Mouse (Mus musculus) heart, adult 11 months (tissue): Measurements from ENCODE around the gene Alpl.

Source experiments
- DNase-seq: peaks from one replicate; pipeline ENCODE4 v3.0.0; 2022

The Alpl gene

DNA sequence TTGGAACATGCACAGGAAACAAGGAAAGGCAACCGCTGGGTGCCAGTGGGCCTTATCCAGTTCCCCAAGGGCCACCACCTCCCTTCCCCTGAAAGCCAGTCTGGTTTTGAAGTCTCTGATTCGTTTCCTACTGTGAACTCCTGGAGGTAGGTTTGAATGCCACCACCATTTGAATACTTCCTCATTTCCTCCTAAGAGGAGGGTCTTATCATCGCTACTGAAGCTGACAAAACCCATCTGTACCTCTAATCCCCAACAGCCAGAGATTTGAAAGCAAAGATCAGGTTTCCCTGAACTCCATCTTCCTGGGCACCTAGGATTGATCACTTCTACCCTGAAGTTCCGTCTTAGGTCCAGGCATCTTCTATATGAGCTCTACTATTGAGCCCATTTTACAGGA is 854 bp upstream of the Alpl start:
- DNase-seq, result no peak

GRCm38 (mm10) chr4:137794178-137794900 is 1.8 kb downstream of the Alpl start:
- peak; percentile 84 for DNase-seq

- DNase-seq, result no peak
Observed at GRCm38 (mm10) chr4:137793611-137794010, 2.6 kb downstream of the Alpl start.

- DNase-seq, result no peak
Observed at GRCm38 (mm10) chr4:137791440-137791839, 4.7 kb downstream of the Alpl start.

DNA sequence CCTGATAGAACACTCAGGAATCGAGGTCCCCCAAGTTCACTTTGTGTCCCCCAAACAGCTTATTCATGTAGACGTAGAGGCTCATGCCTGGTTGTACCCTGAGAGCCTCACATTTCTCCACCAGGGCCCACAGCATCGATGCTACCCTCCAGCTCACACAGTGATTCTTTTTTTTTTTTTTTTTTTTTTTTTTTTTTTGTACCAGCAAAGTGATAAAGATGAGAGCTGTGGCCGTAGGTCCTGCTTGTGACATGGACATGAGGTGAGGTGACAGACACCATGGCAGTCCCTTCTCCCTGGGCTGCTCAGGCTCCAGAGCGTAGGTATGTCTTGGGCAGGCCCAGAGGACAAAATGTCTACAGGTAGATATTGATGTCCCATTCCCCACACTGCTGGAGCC is 5.2 kb downstream of the Alpl start:
- no peak for DNase-seq

DNA sequence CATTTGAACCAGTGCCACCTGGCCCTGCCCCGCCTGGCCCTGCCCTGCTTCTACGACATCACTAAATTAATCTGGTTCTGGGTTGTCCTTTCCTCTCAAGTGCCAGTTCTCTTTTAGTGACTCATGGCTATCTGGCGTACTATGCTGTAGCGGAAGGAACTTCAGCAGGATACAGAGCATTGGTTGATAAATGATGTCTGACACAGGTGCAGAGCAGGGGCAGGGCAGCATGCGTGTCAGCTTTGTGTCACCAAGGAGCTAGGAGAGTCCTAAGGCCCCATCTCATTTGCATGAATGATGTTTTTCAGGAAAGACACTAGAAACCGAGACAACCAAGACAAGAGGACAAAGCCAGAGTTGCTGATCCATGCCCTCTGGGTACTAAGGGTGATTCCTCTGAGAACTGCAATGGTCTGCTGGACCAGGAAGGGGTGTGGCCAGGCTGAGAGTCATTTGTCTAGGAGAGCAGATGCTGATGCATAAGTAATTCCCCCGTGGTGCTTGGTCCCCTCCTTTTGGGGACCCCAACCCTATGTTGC is 7.6 kb downstream of the Alpl start:
- DNase-seq, result no peak

DNA sequence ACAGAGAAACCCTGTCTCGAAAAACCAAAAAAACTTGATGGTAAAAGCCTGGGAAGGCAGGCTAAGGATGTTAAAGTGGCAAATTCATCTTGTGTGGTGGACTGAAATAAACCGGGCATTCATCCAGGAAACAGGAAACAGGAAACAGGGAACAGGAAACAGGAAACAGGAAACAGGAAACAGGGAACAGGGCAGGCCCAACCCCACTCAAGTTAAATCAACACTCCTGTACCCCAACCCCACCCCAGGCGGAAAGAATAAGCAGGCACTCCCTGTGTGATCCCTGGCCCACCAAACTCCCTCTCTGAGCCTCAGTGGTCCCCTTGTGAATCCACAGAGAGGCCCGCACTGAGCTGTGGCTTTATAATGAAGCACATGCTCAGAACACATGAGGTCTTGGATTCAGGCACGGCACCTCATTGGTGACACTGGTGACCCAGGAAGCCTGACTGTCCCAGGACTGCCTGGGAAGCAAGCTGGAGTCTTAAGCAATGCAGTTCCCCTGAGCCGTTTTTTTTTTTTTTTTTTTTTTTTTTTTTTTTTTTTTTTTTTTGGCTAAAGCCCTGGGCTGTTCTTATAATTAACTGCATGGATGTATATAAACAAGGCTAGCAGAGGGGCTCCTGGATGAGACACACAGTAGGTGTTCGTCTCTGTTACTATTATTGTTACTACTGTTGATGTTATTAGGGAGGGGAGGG is 8.4 kb downstream of the Alpl start:
- DNase-seq, result no peak

DNA sequence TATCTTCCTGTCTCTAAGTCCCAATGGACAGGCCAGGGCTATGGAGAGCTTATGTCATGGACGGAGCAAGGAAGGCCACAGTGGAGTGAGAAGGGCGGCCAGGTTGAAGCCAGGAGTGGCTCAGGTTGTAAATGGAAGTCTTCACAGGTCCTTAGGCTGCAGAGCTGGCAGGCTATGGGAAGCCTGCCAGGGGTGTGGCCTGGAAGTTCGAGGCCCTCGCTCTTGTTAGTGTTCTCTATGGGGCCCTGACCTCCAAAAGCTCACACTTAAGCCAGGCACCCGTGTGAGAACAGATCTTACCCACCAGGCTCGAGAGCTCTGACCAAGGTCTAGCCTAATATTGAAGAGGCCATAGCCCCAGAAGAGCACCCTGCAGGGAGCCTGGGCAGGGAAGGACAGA is 9.7 kb downstream of the Alpl start:
- DNase-seq, result no peak

DNA sequence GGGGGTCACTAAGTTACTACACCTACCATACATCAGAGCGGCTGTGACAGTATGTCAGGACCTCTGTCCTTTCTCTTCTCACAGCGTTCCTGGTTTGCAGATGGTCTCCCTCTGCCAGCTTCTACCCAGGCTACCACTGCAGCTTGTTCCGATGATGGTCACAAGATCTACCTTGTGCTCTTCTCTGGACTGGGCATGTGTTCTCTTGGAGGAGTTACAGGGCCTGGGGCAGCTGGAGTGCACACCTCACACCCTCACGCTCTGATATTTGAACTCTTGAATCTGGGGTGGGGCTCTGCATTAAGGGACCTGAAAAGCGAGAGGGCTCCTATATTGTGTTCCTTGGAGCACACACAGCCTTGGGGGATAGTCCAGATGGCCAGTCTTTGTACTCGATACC is 10.9 kb downstream of the Alpl start:
- DNase-seq, result peak; percentile 93

DNA sequence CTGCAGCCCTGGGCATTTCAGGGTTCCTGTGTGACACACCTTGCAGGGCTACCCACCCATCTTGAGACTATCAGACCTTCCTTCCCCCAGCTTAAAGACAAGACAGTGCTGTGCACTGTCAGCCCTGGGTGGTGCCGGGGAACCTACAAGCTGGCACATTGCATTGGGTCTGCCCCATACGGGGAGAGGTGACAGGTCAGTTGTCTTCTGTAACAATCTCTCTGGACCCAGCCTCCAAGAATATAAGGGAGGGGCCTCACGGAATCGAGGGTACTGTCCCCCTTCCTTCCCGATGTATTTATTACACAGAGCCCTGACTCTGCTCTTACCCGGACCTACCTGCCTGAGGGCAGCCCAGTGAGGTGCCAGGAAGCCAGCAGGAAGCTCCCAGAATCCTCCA is 11.4 kb downstream of the Alpl start:
- DNase-seq, result peak; percentile 90

DNA sequence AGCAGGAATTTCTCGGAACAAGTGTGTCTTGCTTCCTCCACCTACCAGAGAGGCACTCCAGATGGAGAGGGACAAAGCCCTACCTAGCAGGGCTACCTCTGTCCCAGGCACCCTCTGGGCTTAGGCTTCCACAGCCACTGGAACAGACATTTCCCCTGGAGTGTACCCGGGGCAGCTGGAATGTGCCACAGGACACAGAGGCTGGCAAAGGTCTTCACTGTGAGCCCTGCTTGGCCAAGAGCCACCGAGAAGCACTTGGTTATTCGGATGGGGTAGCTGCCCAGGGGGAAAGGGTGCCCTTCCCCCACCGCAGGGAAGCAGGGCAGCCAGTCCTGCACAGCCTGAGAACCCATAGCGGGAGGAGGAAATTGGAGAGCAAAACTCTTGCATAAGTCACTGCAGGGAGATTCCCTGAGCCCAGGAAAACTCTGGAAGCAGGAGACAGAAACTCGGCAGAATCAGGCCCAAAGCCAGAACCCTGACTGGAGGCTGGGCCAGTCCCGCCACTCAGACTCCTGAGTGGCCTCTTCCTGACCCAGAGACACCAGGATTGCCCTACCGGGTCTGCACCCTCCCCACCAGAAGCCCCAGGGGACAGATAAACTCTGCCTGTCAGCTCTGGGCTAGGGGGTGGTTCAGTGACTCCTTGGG is 12.5 kb downstream of the Alpl start:
- peak; percentile 98 for DNase-seq

DNA sequence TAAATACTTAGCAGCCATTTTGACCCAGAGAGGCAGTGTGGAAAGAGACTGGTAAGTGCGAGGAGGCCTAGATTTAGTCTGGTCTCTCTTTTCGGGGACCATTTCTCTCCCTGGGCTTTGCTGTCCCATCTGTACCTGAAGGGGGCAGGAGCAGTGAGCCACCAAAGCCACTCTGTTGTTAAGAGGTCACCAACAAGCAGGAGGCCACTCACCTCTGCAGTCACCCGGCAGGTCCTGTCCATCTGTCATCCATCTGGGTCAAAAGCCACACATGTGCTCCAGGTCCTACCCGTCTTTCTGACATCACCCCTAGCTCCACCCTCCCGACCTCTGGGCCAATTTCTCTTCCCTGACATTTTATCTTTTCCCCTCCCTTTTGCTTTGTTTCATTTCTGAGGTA is 14.2 kb downstream of the Alpl start:
- no peak for DNase-seq

GRCm38 (mm10) chr4:137780986-137781385 is 15.2 kb downstream of the Alpl start:
- DNase-seq, result no peak

- no peak for DNase-seq
Observed at GRCm38 (mm10) chr4:137778397-137779184, 17.6 kb downstream of the Alpl start.

- no peak for DNase-seq
Observed at GRCm38 (mm10) chr4:137777866-137778265, 18.3 kb downstream of the Alpl start.

- no peak for DNase-seq
Observed at GRCm38 (mm10) chr4:137774505-137774904, 21.7 kb downstream of the Alpl start.

DNA sequence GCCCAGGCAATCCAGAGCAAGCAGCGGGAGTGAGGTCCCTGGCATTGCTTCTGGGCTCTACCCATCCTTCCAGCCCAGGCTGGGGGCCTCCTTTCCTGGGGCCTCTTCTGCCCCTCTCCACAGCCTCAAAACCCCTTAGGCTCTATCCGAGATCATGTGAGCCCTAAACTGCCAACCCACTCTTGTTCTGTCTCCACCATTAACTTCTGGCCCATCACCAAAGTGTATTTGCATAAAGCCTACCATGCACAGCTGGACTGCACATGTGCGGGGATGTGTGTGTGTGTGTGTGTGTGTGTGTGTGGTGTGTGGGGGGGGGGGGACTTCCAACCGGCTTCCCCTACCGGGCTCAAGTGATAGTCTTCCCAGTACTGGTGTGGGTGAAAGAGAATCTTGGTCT is 22.2 kb downstream of the Alpl start:
- DNase-seq, result no peak

DNA sequence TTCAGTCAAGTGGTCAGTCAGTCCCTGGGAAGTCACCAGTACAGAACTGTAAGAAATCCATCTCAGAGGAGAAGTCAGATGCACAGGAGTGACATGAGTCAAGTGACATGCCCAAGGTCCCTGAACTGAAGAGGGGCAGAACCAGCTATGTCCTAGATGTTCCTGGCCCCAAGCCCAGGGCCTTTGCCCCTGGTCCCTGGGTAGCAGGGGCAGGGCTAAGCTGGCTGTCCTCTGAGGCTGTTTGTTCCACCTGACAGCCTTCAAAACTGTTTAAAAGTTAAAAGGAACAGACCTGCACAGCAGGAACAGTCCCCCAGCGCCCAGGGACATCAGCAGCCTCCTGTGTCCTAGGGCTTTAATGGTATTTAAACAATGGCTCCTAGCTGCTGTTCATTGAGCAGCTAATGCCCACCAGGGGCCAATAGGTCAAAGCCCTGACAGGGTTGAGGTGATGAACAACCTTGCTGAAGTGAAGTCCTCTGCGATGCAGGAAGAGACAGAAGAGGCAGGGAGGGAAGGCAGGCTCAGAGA is 22.8 kb downstream of the Alpl start:
- no peak for DNase-seq

GRCm38 (mm10) chr4:137772438-137773056 is 23.6 kb downstream of the Alpl start:
- DNase-seq, result peak; percentile 94

DNA sequence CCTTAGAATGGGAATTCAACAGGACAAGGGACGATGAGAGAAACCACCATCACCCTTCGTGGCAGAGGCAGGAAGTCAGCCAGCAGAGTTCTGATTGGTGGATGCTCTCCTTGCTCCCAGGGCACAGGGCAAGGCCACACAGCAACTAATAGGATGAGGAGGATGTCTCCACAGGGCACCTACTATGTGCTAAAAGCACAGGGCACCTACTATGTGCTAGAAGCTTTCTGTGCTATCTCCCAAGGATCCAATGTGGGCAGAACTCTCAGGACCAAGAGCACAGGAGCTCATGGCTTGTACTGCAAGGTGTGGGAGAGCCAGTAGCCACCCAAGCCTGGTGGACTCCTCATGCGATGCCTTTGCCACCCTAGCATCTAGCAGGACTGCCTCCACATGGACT is 24.4 kb downstream of the Alpl start:
- DNase-seq, result no peak

GRCm38 (mm10) chr4:137770901-137771612 is 25.1 kb downstream of the Alpl start:
- DNase-seq, result peak; percentile 99

GRCm38 (mm10) chr4:137769635-137770034 is 26.5 kb downstream of the Alpl start:
- peak; percentile 98 for DNase-seq
